Mouse (Mus musculus): ENCODE data around the gene Hivep3. TPM values are rescaled to one million over a fixed set of nuclear protein-coding genes. Genes with fewer than 3 reads are reported as not detected.

Gene Hivep3
- total and polyA plus RNA-seq, 3 experiments, result not detected

GRCm38 (mm10) chr4:120130926-120131325, 397.3 kb downstream of the Hivep3 start:
- H3K9me3 ChIP-seq (replicated peaks; ENCODE audit: insufficient read depth, low read length), result no peaks in the 10 kb centered on the region
- no peak overlapping the region for H3K27ac ChIP-seq (ENCODE audit: control insufficient read depth, low read depth, low read length)
- no peaks in the 10 kb centered on the region for H3K36me3 ChIP-seq (ENCODE audit: control insufficient read depth in 1 of 2, insufficient read depth in 2 of 2, low read length in 2 of 2)
- no peak for TF ChIP-seq MXI1 (IDR thresholded peaks at IDR 0.05; ENCODE audit: low read depth, low read length)
- TF ChIP-seq MYB (IDR thresholded peaks at IDR 0.05; ENCODE audit: low read depth, low read length), result no peak
- no peak for TF ChIP-seq TBP (IDR thresholded peaks at IDR 0.05; ENCODE audit: low read depth, low read length)
- TF ChIP-seq TCF12 (IDR thresholded peaks at IDR 0.05; ENCODE audit: low read depth, low read length), result no peak
- no peak for TF ChIP-seq NELFE (IDR thresholded peaks at IDR 0.05; ENCODE audit: low read depth, low read length)
- TF ChIP-seq JUND (IDR thresholded peaks at IDR 0.05; ENCODE audit: low read depth, low read length), result no peak
- no peak for TF ChIP-seq ZNF384 (IDR thresholded peaks at IDR 0.05; ENCODE audit: low read depth, low read length)
- TF ChIP-seq NRF1 (IDR thresholded peaks at IDR 0.05; ENCODE audit: insufficient read depth, low read depth, low read length, poor library complexity, severe bottlenecking), result no peak
- no peak for TF ChIP-seq MAX (IDR thresholded peaks at IDR 0.05; ENCODE audit: low read length)
- no peak for TF ChIP-seq HCFC1 (IDR thresholded peaks at IDR 0.05; ENCODE audit: low read depth, low read length)
- no peak for TF ChIP-seq POLR2A (IDR thresholded peaks at IDR 0.05; ENCODE audit: control insufficient read depth in 1 of 2, insufficient read depth in 1 of 2, low read depth in 1 of 2, low read length in 2 of 2, poor library complexity in 1 of 2)
- no peak for TF ChIP-seq CHD2 (IDR thresholded peaks at IDR 0.05; ENCODE audit: low read length)
- no peak for TF ChIP-seq KAT2A (conservative IDR thresholded peaks at IDR 0.05; ENCODE audit: low read depth, low read length)
- no peak overlapping the region for H3K4me3 ChIP-seq (ENCODE audit: control insufficient read depth in 1 of 2, insufficient read depth in 1 of 2, low read depth in 2 of 2, low read length in 2 of 2)
- no peaks in the 10 kb centered on the region for H3K27me3 ChIP-seq (ENCODE audit: control insufficient read depth in 1 of 2, insufficient read depth in 2 of 2, low read length in 2 of 2)
- H3K4me1 ChIP-seq (ENCODE audit: control insufficient read depth in 1 of 2, insufficient read depth in 2 of 2, low read length in 2 of 2), result no peaks in the 10 kb centered on the region
- no peak for DNase-seq (ENCODE audit: low read depth, low spot score)
- H3K79me2 ChIP-seq (ENCODE audit: control insufficient read depth, insufficient read depth, low read length, poor library complexity), result no peaks in the 10 kb centered on the region
- H3K9ac ChIP-seq (ENCODE audit: control insufficient read depth, low read depth, low read length, poor library complexity, severe bottlenecking), result no peak overlapping the region

GRCm38 (mm10) chr4:120131441-120132220, 398.0 kb downstream of the Hivep3 start:
- no peak for DNase-seq (ENCODE audit: low read depth, low spot score)
- Histone ChIP-seq H3K36me3 (ENCODE audit: control insufficient read depth in 1 of 2, insufficient read depth in 2 of 2, low read length in 2 of 2) (no peaks in the 10 kb centered on the region), H3K4me3 (ENCODE audit: control insufficient read depth in 1 of 2, insufficient read depth in 1 of 2, low read depth in 2 of 2, low read length in 2 of 2) (no peak overlapping the region), H3K4me1 (ENCODE audit: control insufficient read depth in 1 of 2, insufficient read depth in 2 of 2, low read length in 2 of 2) (no peaks in the 10 kb centered on the region), H3K27ac (ENCODE audit: control insufficient read depth, low read depth, low read length) (no peak overlapping the region), H3K79me2 (ENCODE audit: control insufficient read depth, insufficient read depth, low read length, poor library complexity) (no peaks in the 10 kb centered on the region), H3K9me3 (replicated peaks; ENCODE audit: insufficient read depth, low read length) (no peaks in the 10 kb centered on the region), H3K27me3 (ENCODE audit: control insufficient read depth in 1 of 2, insufficient read depth in 2 of 2, low read length in 2 of 2) (no peaks in the 10 kb centered on the region), H3K9ac (ENCODE audit: control insufficient read depth, low read depth, low read length, poor library complexity, severe bottlenecking) (no peak overlapping the region)
- TF ChIP-seq JUND (IDR thresholded peaks at IDR 0.05; ENCODE audit: low read depth, low read length), result no peak
- no peak for TF ChIP-seq ELF1 (IDR thresholded peaks at IDR 0.05; ENCODE audit: low read depth, low read length)
- TF ChIP-seq MAZ (IDR thresholded peaks at IDR 0.05; ENCODE audit: low read depth, low read length), result no peak
- no peak for TF ChIP-seq HCFC1 (IDR thresholded peaks at IDR 0.05; ENCODE audit: low read depth, low read length)
- TF ChIP-seq CHD1 (IDR thresholded peaks at IDR 0.05; ENCODE audit: low read depth, low read length), result no peak
- no peak for TF ChIP-seq TCF12 (IDR thresholded peaks at IDR 0.05; ENCODE audit: low read depth, low read length)
- no peak for TF ChIP-seq POLR2AphosphoS5 (IDR thresholded peaks at IDR 0.05; ENCODE audit: borderline replicate concordance, low read depth, low read length)
- TF ChIP-seq EP300 (IDR thresholded peaks at IDR 0.05; ENCODE audit: low read depth in 1 of 2, low read length in 2 of 2), result no peak

All from MEL (cell line).